Mouse (Mus musculus) heart, adult 8-10 months (tissue): ENCODE data around the gene Macf1. TPM values are rescaled to one million over a fixed set of nuclear protein-coding genes. Genes with fewer than 3 reads are reported as not detected.

Experiments used
- DNase-seq: peaks from one replicate; pipeline ENCODE4 v3.0.0; 2022; ENCODE audit warnings: low spot score
- microRNA-seq: library from miRNA; unstranded; fragments of <30 nt; microRNA quantifications from one replicate; pipeline ENCODE4 v1.2.0, GENCODE M21; 2022
- total RNA-seq, 4 experiments: library from RNA; stranded (reverse); gene quantifications; 2 replicates each; pipeline ENCODE4 v1.2.4; 2022

Macf1 gene
- total RNA-seq, 4 experiments from 2014 or later: 223 to 243 (median 241) TPM

DNA sequence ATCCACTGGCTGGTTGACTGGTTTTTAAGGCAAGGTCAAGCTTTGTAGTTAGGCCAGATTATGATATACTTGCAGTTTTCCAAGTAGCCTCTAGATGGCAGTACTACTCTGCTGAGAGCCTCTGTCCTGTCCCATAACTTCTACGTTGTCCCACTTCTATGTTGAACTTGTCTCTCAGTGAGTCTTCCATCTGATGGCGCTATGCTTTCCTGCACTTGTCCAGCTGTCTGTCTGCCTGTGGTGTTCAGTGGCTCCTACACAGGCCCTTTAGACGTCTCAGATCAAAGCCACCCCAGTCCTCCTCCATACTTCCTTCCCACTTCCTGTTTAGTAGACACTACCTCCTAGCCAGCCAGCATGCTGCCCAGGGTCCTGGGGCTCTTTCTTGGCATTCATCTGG is 378.4 kb downstream of the Macf1 start:
- DNase-seq: peak; percentile 61

Small RNA genes lying within 50 kb of the gene (microRNA-seq; reads per million reads assigned to microRNA genes)
- not detected for gene Mir6398

Other genes with a start within 250 kb of the Macf1 start
- gene Ndufs5, start 33.8 kb upstream of the Macf1 start, total RNA-seq: 100 to 1,000 TPM; 391 to 483 (median 438) TPM
- 10 to 100 TPM; 19.4 to 28.8 (median 24.9) TPM for gene Akirin1, start 66.0 kb upstream of the Macf1 start, total RNA-seq
- gene Rhbdl2, start 103.5 kb upstream of the Macf1 start, total RNA-seq: under 1 TPM in 1 of 4 experiments, not detected in 3; 0.69 TPM
- gene 4933427I04Rik, start 175.3 kb upstream of the Macf1 start, total RNA-seq: not detected
- 10 to 100 TPM; 22.3 to 29.8 (median 24.3) TPM for gene Mycbp, start 220.5 kb upstream of the Macf1 start, total RNA-seq
- 10 to 100 TPM; 35.4 to 44.9 (median 41.8) TPM for gene Rragc, start 233.1 kb upstream of the Macf1 start, total RNA-seq
- not detected for gene 4930535I16Rik, start 233.7 kb upstream of the Macf1 start, total RNA-seq